Mouse (Mus musculus) small intestine, adult 2 months (tissue): ENCODE results near the gene Nrp2.

Experiments
- CTCF ChIP-seq: fragments of 200-500 bp; IDR thresholded peaks from 2 replicates; pipeline ENCODE4 v1.5.1; 2012; ENCODE audit warnings: low read depth, mild to moderate bottlenecking, control low read depth, inconsistent platforms, low read length, moderate library complexity, mixed read lengths; ENCODE audit not compliant: insufficient replicate concordance, insufficient read length; ENCODE audit errors: extremely low read depth
- POLR2A ChIP-seq: fragments of 200-500 bp; IDR thresholded peaks from 2 replicates; pipeline ENCODE4 v1.6.1; 2012; ENCODE audit warnings: low read depth, mild to moderate bottlenecking, control low read depth, inconsistent platforms, low read length, moderate library complexity

- TF ChIP-seq CTCF (no peak), POLR2A (no peak)
Measured at GRCm38 (mm10) chr1:62752661-62753333, 49.7 kb downstream of the Nrp2 start.
